Mouse (Mus musculus): ENCODE measurements around the gene Fam178b. TPM values are rescaled to one million over a fixed set of nuclear protein-coding genes. Genes with fewer than 3 reads are reported as not detected.
A peak's percentile ranks its signal among the peaks of the same experiment; 100 is the strongest.

Fam178b gene
- polyA plus RNA-seq, 1 experiment, result 0.22 TPM

- TF ChIP-seq POLR2A (IDR thresholded peaks at IDR 0.05; ENCODE audit: borderline replicate concordance, extremely low read depth, insufficient read depth, insufficient read length, poor library complexity, severe bottlenecking) (no peak), CTCF (IDR thresholded peaks at IDR 0.05; ENCODE audit: borderline replicate concordance, extremely low read depth, insufficient read depth, insufficient read length) (no peak)
- peak; percentile 86 for DNase-seq (ENCODE audit: low read depth)
These were observed 102.4 kb downstream of the Fam178b start for GRCm38 (mm10) chr1:36580384-36581207.

- TF ChIP-seq CTCF (IDR thresholded peaks at IDR 0.05; ENCODE audit: borderline replicate concordance, extremely low read depth, insufficient read depth, insufficient read length), result no peak
- no peak for TF ChIP-seq POLR2A (IDR thresholded peaks at IDR 0.05; ENCODE audit: borderline replicate concordance, extremely low read depth, insufficient read depth, insufficient read length, poor library complexity, severe bottlenecking)
- no peak for DNase-seq (ENCODE audit: low read depth)
These were observed 103.0 kb downstream of the Fam178b start for GRCm38 (mm10) chr1:36579974-36580383.

- DNase-seq (ENCODE audit: low read depth), result no peak
- TF ChIP-seq CTCF (IDR thresholded peaks at IDR 0.05; ENCODE audit: borderline replicate concordance, extremely low read depth, insufficient read depth, insufficient read length) (no peak), POLR2A (IDR thresholded peaks at IDR 0.05; ENCODE audit: borderline replicate concordance, extremely low read depth, insufficient read depth, insufficient read length, poor library complexity, severe bottlenecking) (no peak)
These were observed 105.8 kb downstream of the Fam178b start for GRCm38 (mm10) chr1:36576991-36577675.

- no peak for DNase-seq (ENCODE audit: low read depth)
- no peak for TF ChIP-seq POLR2A (IDR thresholded peaks at IDR 0.05; ENCODE audit: borderline replicate concordance, extremely low read depth, insufficient read depth, insufficient read length, poor library complexity, severe bottlenecking)
- TF ChIP-seq CTCF (IDR thresholded peaks at IDR 0.05; ENCODE audit: borderline replicate concordance, extremely low read depth, insufficient read depth, insufficient read length), result no peak
These were observed 107.6 kb downstream of the Fam178b start for GRCm38 (mm10) chr1:36575347-36575746.

GRCm38 (mm10) chr1:36574196-36574955 lies 108.6 kb downstream of the Fam178b start:
- TF ChIP-seq CTCF (IDR thresholded peaks at IDR 0.05; ENCODE audit: borderline replicate concordance, extremely low read depth, insufficient read depth, insufficient read length), result no peak
- TF ChIP-seq POLR2A (IDR thresholded peaks at IDR 0.05; ENCODE audit: borderline replicate concordance, extremely low read depth, insufficient read depth, insufficient read length, poor library complexity, severe bottlenecking), result no peak
- no peak for DNase-seq (ENCODE audit: low read depth)

- no peak for DNase-seq (ENCODE audit: low read depth)
- TF ChIP-seq POLR2A (IDR thresholded peaks at IDR 0.05; ENCODE audit: borderline replicate concordance, extremely low read depth, insufficient read depth, insufficient read length, poor library complexity, severe bottlenecking), result no peak
These were observed 109.5 kb downstream of the Fam178b start for GRCm38 (mm10) chr1:36573524-36573923.

- TF ChIP-seq CTCF (IDR thresholded peaks at IDR 0.05; ENCODE audit: borderline replicate concordance, extremely low read depth, insufficient read depth, insufficient read length) (no peak), POLR2A (IDR thresholded peaks at IDR 0.05; ENCODE audit: borderline replicate concordance, extremely low read depth, insufficient read depth, insufficient read length, poor library complexity, severe bottlenecking) (no peak)
- DNase-seq (ENCODE audit: low read depth), result no peak
These were observed 110.3 kb downstream of the Fam178b start for GRCm38 (mm10) chr1:36572709-36573108.

- no peak for DNase-seq (ENCODE audit: low read depth)
- TF ChIP-seq POLR2A (IDR thresholded peaks at IDR 0.05; ENCODE audit: borderline replicate concordance, extremely low read depth, insufficient read depth, insufficient read length, poor library complexity, severe bottlenecking), result no peak
- no peak for TF ChIP-seq CTCF (IDR thresholded peaks at IDR 0.05; ENCODE audit: borderline replicate concordance, extremely low read depth, insufficient read depth, insufficient read length)
These were observed 110.8 kb downstream of the Fam178b start for GRCm38 (mm10) chr1:36572140-36572700.

GRCm38 (mm10) chr1:36571627-36572026 lies 111.4 kb downstream of the Fam178b start:
- no peak for DNase-seq (ENCODE audit: low read depth)
- TF ChIP-seq POLR2A (IDR thresholded peaks at IDR 0.05; ENCODE audit: borderline replicate concordance, extremely low read depth, insufficient read depth, insufficient read length, poor library complexity, severe bottlenecking) (no peak), CTCF (IDR thresholded peaks at IDR 0.05; ENCODE audit: borderline replicate concordance, extremely low read depth, insufficient read depth, insufficient read length) (no peak)

- no peak for DNase-seq (ENCODE audit: low read depth)
- TF ChIP-seq CTCF (IDR thresholded peaks at IDR 0.05; ENCODE audit: borderline replicate concordance, extremely low read depth, insufficient read depth, insufficient read length), result no peak
- no peak for TF ChIP-seq POLR2A (IDR thresholded peaks at IDR 0.05; ENCODE audit: borderline replicate concordance, extremely low read depth, insufficient read depth, insufficient read length, poor library complexity, severe bottlenecking)
These were observed 112.7 kb downstream of the Fam178b start for GRCm38 (mm10) chr1:36570320-36570719.

All from brain, embryonic 14.5 days (tissue).